Mouse (Mus musculus) left cerebral cortex, postnatal 25 days (tissue): ENCODE data around the gene Plxnb1. TPM values are rescaled to one million over a fixed set of nuclear protein-coding genes. Genes with fewer than 3 reads are reported as not detected.

Experiments used
- DNase-seq, 2 experiments: peaks; one replicate each; pipeline ENCODE4 v3.0.0; 2022; ENCODE audit warnings: low spot score in 2 of 2, mixed read lengths in 1 of 2
- intact Hi-C: fragments of 180-260 bp; cut with DNase I; formaldehyde crosslinking; loops from one replicate; pipeline ENCODE4 v1.15.1; 2025
- total RNA-seq, 2 experiments: library from RNA; stranded (reverse); gene quantifications; 2 replicates each; pipeline ENCODE4 v1.2.3; 2021

Plxnb1 gene
- total RNA-seq, 2 experiments from 2014 or later = 66.3 to 69.9 TPM

GRCm38 (mm10) chr9:109060184-109060897, 34.8 kb upstream of the Plxnb1 start:
- intact Hi-C loops = no loop called here
- no peak for DNase-seq

GRCm38 (mm10) chr9:109060898-109061295, 34.3 kb upstream of the Plxnb1 start:
- intact Hi-C loops = no loop called here
- no peak for DNase-seq

- intact Hi-C loops = no loop called here
These were observed 27.0 kb upstream of the Plxnb1 start for GRCm38 (mm10) chr9:109068095-109068735.

GRCm38 (mm10) chr9:109073661-109074573, 21.3 kb upstream of the Plxnb1 start, which contains the start of gene Atrip:
Gene Atrip, minus strand, starts transcription at chr9:109074124.
- intact Hi-C loops = no loop called here
- DNase-seq = peak; percentile 95 to 98

More at GRCm38 (mm10) chr9:109068095-109068735, 27.0 kb upstream of the Plxnb1 start:
- no peak for DNase-seq

GRCm38 (mm10) chr9:109080516-109080915, 14.7 kb upstream of the Plxnb1 start:
- DNase-seq = no peak
- intact Hi-C loops = no loop called here

GRCm38 (mm10) chr9:109081749-109082123, 13.5 kb upstream of the Plxnb1 start:
- intact Hi-C loops = no loop called here
- no peak for DNase-seq

- peak; percentile 90 to 96 for DNase-seq
- intact Hi-C loops = no loop called here
These were observed 12.9 kb upstream of the Plxnb1 start, which contains the start of the genes Ccdc51 and Tma7 for GRCm38 (mm10) chr9:109082124-109082800. Gene Ccdc51, plus strand, starts transcription at chr9:109082493. Gene Tma7, minus strand, starts transcription at chr9:109082587.

- no peak for DNase-seq
- intact Hi-C loops = loop anchor here (2.0 to 5.0 kb wide), 2 partner anchors 748 to 777 kb away; partner anchors contain the start of gene Nme6
These were observed 10.3 kb upstream of the Plxnb1 start for GRCm38 (mm10) chr9:109084922-109085321.

GRCm38 (mm10) chr9:109087987-109088386, 7.2 kb upstream of the Plxnb1 start:
- DNase-seq = peak; percentile 39 to 58
- intact Hi-C loops = loop anchor here (1.0 to 5.0 kb wide), 2 partner anchors 32 to 774 kb away; no protein-coding TSS in a partner anchor

- intact Hi-C loops = no loop called here
These were observed 4.7 kb upstream of the Plxnb1 start for GRCm38 (mm10) chr9:109090446-109090845.

GRCm38 (mm10) chr9:109091802-109092201, 3.4 kb upstream of the Plxnb1 start:
- intact Hi-C loops = no loop called here
- no peak for DNase-seq

More at GRCm38 (mm10) chr9:109090446-109090845, 4.7 kb upstream of the Plxnb1 start:
- peak in 1 of 2 experiments; percentile 61 for DNase-seq

GRCm38 (mm10) chr9:109092799-109093198, 2.4 kb upstream of the Plxnb1 start:
- intact Hi-C loops = no loop called here
- no peak for DNase-seq

GRCm38 (mm10) chr9:109093786-109094552, 1.2 kb upstream of the Plxnb1 start:
- intact Hi-C loops = no loop called here
- no peak for DNase-seq

GRCm38 (mm10) chr9:109094553-109095136, 544 bp upstream of the Plxnb1 start:
- no peak for DNase-seq
- intact Hi-C loops = no loop called here

GRCm38 (mm10) chr9:109096251-109096661, 1.1 kb downstream of the Plxnb1 start:
- intact Hi-C loops = no loop called here
- peak in 1 of 2 experiments; percentile 40 for DNase-seq

GRCm38 (mm10) chr9:109096856-109097255, 1.7 kb downstream of the Plxnb1 start:
- no peak for DNase-seq
- intact Hi-C loops = no loop called here

- intact Hi-C loops = no loop called here
- DNase-seq = no peak
These were observed 2.1 kb downstream of the Plxnb1 start for GRCm38 (mm10) chr9:109097291-109097690.

GRCm38 (mm10) chr9:109097831-109098230, 2.6 kb downstream of the Plxnb1 start:
- peak; percentile 48 to 76 for DNase-seq
- intact Hi-C loops = no loop called here
